In the genomic region with DNA sequence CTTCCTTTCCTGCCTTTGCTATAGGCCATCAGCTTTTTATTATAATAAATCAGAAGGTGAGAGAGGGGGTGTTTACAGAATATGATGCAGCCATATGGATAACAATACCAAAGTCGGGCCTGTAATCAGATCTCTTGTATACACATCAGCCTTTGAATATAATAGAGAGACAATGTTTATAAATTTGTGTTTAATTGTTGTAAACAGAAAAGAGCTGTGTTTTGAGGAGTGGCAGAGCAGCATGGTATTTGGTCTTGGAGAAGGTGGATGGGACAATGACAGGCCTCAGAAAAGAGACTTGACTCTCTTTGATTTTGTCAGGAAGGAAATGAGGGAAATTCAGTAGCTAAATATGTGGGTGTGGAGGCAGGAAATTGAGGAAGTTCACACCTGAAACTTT, we compare ENCODE assay signal across 15 mouse cellular contexts.
"Had no signal": no experiment of that assay in that cellular context is flagged by ENCODE, and none has a peak within 500 bp of the region (broad histone marks: within the 10 kb centered on the region; RNA-seq: fewer than 3 reads in every experiment).

No protein-coding gene starts in this region.

- H3K36me3 ChIP-seq: neural tube, embryonic 15.5 days; stomach, embryonic 15.5 days had no signal

- H3K4me3 ChIP-seq: neural tube, embryonic 15.5 days; stomach, embryonic 15.5 days had no signal

- DNase-seq: retina, postnatal 1 day; right cerebral cortex, adult 18-20 months; right cerebral cortex, postnatal 14 days; right cerebral cortex, postnatal 25 days; right cerebral cortex, postnatal 4 days; spleen, adult 18-20 months; thymus, adult 18-20 months; thymus, adult 2 months; thymus, postnatal 14 days; thymus, postnatal 25 days; thymus, postnatal 36 days; thymus, postnatal 4 days had no signal

- H3K9me3 ChIP-seq: neural tube, embryonic 15.5 days; stomach, embryonic 15.5 days had no signal

- H3K9ac ChIP-seq: neural tube, embryonic 15.5 days; stomach, embryonic 15.5 days had no signal

- H3K4me2 ChIP-seq: neural tube, embryonic 15.5 days; stomach, embryonic 15.5 days had no signal

- H3K27ac ChIP-seq: neural tube, embryonic 15.5 days; stomach, embryonic 15.5 days; stomach, postnatal 0 days had no signal

- H3K4me1 ChIP-seq: neural tube, embryonic 15.5 days had no signal

- H3K27me3 ChIP-seq: neural tube, embryonic 15.5 days; stomach, embryonic 15.5 days had no signal
